Mouse (Mus musculus): ENCODE data around the gene 4430402I18Rik. TPM values are rescaled to one million over a fixed set of nuclear protein-coding genes. Genes with fewer than 3 reads are reported as not detected.

The 4430402I18Rik gene
- polyA plus RNA-seq, 1 experiment from 2014 or later = 3.1 TPM

Other genes with a start within 250 kb of the 4430402I18Rik start
- 4.8 TPM in 2 replicates for gene Slc1a1, start 132.8 kb downstream of the 4430402I18Rik start, polyA plus RNA-seq (2015; fragmentation: Nextera tagmentation; extraction: Ambion mirVana)
- gene Plpp6, start 3.8 kb downstream of the 4430402I18Rik start, polyA plus RNA-seq (2015; fragmentation: Nextera tagmentation; extraction: Ambion mirVana) = 6.7 and 7.9 TPM in 2 replicates
- gene Cdc37l1, start 22.6 kb upstream of the 4430402I18Rik start, polyA plus RNA-seq (2015; fragmentation: Nextera tagmentation; extraction: Ambion mirVana) = 36.6 and 37.2 TPM in 2 replicates
- gene Ak3, start 80.2 kb upstream of the 4430402I18Rik start, polyA plus RNA-seq (2015; fragmentation: Nextera tagmentation; extraction: Ambion mirVana) = 79.7 and 80.8 TPM in 2 replicates
- 36.8 and 40.2 TPM in 2 replicates for gene Rcl1, start 133.6 kb upstream of the 4430402I18Rik start, polyA plus RNA-seq (2015; fragmentation: Nextera tagmentation; extraction: Ambion mirVana)